Mouse (Mus musculus) brain, embryonic 14.5 days (tissue): ENCODE measurements at regions not wholly inside any gene's neighbourhood (a gene's known extent, or its start where the extent isn't known, plus 50 kb on each side); places are given as distances from the start of the nearest gene placed in this dataset.

Experiments used
- CTCF ChIP-seq: fragments of 200-500 bp; IDR thresholded peaks from 2 replicates; pipeline ENCODE4 v1.5.1; 2012; ENCODE audit warnings: inconsistent platforms, mild to moderate bottlenecking, moderate library complexity, borderline replicate concordance; ENCODE audit not compliant: insufficient read depth, insufficient read length; ENCODE audit errors: extremely low read depth
- POLR2A ChIP-seq: fragments of 200-500 bp; IDR thresholded peaks from 2 replicates; pipeline ENCODE4 v1.6.1; 2012; ENCODE audit warnings: mild to moderate bottlenecking, inconsistent platforms, borderline replicate concordance; ENCODE audit not compliant: poor library complexity, insufficient read depth, insufficient read length, severe bottlenecking; ENCODE audit errors: extremely low read depth

DNA sequence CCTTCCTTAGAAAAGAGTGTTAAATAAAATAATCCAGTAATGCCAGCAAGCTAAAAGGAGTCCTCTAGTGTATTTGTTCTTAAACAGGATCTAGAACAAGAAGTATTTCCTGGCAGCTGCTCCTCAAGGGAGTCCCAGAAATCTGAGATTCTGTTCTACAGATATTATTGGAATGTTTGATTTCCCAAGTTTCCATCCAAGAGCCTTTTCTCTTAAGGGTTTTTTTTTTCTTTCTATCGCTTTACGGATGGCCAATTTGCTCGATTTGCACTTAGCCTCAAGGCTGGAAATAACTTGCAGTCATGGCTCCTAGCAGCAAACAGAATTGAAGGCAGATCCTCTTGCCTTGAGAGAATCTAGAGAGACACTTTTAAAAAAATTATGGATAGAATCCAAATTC is 144.3 kb downstream of the Fam124b start:
- TF ChIP-seq POLR2A: no peak
- TF ChIP-seq CTCF: no peak
